Mouse (Mus musculus) lung, postnatal 0 days (tissue): ENCODE results near the gene Apob.
A peak's percentile ranks its signal among the peaks of the same experiment; 100 is the strongest.

ENCODE experiments used
- CTCF ChIP-seq: IDR thresholded peaks from 2 replicates; pipeline ENCODE4 v1.5.1; 2016; ENCODE audit warnings: antibody characterized with exemption, mild to moderate bottlenecking
- EP300 ChIP-seq: IDR thresholded peaks from 2 replicates; pipeline ENCODE4 v1.6.1; 2016; ENCODE audit warnings: antibody characterized with exemption, mild to moderate bottlenecking, control low read depth

GRCm38 (mm10) chr12:8059576-8059975 is 82.1 kb downstream of the Apob start:
- TF ChIP-seq CTCF (peak; percentile 96), EP300 (no peak)
